Mouse (Mus musculus) T-cell, adult 2 months (primary cell): ENCODE results near the gene Creb3l1.

Experiments used
- DNase-seq: peaks from one replicate; pipeline ENCODE4 v3.0.0; 2022; ENCODE audit warnings: low spot score

The Creb3l1 gene

DNA sequence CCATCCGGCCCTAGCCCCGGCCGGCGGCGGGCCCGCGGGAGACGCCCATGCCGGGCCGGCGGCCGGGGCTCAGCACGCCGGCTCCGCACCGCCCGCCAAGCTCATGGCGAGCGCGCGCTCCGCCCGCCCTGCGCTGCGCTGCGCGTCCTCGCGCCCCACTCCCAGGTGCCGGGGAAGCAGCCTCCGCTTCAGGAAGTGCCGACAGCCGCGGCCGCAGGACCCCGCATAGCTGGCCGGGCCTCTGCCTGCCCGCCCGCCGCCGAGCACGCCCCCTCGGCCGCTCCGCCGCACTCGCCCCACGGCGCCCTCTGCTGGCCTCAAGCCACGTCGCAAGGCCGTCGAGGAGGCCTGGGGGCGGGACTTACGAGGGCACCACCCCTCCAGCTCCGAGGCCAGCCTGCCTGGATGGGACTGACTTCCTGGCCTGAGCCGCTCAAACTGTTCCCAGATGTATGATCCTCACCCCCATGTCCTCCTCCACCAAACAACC, 60.8 kb downstream of the Creb3l1 start:
- peak; percentile 97 for DNase-seq

- DNase-seq = peak; percentile 38
These were observed 61.4 kb downstream of the Creb3l1 start for GRCm38 (mm10) chr2:91962864-91963401.

DNA sequence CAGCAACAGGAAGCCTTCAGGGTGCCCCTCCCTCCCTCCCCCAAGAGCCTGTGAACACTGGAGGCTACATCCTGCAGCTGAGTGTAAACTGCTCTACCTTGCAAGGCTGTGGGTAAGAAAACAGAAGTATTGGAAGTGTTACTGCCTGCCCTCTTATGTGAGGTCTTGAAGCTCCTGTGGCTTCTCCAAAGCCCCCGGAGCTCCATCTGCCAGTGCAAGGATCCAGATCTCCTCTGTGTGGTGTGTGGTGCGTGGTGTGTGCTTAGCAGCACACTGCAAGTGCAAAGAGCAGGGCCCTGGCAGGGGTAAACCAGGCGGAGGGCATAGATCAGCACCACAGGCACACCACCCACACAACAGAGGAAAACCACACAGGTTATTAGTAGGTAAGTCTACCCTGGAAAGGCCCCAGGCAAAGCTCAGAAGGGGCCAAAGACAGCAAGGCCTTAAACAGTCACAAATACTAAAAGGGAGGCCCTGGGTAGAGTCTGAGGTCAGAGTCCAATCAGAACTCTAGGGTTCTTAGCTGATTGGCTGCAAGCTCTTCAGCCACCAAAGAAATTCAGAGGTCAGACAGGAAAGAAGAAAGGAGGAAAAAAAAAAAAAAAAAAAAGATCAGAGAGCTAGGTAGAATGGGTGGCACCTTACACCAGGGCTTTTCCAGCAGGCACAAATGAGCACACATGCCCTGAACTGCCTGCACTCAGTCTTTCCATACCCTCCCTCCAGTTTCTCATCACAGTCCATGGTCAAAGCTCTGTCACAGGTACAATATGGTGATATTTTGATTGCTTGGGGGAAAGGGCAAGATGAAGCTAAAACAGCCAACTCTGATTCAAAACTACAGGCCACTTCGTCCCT, 62.2 kb downstream of the Creb3l1 start:
- DNase-seq = peak; percentile 55

GRCm38 (mm10) chr2:91960459-91960858, 63.8 kb downstream of the Creb3l1 start:
- DNase-seq = no peak

- no peak for DNase-seq
These were observed 64.5 kb downstream of the Creb3l1 start for GRCm38 (mm10) chr2:91959544-91960410.

DNA sequence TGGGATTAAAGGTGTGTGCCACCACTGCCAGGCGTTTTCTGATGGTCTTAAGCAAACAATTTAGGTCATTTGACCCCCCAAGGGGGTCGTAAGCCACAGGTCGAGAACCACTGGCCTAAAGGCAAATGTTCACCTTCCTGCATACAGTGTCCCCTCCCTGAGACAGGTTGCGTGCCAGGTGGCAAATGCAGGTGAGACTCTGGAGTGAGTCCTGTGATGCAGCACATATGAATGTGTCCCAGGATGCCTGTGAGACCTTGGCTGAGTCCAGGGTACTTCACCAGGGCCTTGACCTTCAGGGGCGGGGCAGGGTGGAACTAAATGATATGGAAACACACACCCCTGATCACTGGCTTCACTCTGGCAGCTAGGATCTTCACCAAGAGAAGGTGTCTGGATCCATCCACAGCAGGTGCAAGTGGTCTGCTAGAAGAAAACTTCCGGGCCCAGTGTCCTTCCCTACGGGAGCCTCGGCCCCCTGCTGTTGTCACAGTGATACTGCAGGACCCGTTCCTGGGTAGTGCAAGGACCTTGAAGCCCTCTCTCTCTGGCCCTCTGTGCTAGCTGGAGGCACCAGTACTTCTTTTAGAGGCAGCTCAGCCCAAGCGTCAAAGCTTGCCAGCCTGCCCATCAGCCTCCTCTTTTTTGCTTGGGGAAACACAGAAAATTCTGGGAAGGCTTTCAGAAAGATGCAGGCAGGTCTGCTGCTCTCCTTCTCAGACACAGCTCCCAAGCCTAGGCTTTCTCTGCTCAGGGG, 65.4 kb downstream of the Creb3l1 start:
- DNase-seq = peak; percentile 50

DNA sequence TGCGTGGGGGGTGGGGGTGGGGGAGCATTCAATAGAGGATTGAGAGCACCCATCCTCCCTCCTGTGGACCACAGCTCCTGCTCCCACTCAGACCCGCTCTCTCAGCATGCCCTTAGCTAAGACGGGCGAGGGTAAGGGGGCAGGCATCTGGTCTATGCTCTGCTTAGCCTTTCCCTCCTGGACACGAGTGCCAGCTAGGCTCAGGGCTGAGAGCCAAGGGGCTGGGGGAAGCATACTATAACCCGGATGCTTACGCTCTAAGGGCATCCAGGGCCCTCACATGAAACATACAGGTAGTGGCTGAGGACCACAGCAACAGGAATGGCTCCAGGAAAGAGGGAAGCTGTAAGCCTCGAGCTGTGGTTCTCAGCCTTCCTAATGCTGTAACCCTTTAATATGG, 66.3 kb downstream of the Creb3l1 start:
- no peak for DNase-seq

DNA sequence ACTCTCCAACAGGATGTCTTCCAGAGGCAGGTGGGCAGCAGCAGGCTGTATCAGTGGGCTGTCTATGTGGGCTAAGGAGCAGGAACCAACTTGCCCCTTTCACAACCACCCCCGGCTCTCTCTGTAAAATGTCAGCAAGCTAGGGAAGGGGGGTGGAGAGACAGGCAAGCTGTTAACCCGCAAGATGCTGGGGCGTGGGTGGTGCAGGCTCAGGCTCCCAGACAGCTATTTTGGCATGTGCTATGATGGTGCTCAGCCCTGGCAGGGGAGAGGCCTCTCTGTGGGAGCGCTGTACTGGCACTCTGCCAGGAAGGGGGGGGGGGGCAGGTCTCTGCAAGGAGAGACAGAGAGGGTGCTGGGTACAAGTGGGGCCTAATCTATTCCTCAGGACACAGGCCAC, 67.2 kb downstream of the Creb3l1 start:
- peak; percentile 70 for DNase-seq

DNA sequence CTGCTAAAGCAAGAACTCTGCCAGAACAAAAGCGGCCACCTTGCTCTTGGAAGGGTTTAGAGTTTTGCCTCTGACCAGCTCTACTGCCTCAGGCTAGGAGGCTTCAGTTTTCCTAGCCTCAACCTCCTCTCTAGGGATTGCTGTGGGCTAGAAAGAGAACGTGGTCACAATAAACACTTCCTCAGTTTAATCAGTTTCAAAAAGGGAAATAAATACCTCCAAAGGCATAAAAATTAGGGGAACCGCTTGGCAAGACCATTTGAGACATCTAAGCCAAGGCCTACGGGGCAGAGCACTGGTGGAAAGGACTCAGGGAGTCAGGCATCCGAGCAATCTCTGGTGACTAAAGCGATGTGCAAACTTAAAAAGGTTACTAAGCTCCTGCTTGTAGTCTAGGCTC, 68.4 kb downstream of the Creb3l1 start:
- DNase-seq = no peak

- DNase-seq = no peak
These were observed 69.1 kb downstream of the Creb3l1 start for GRCm38 (mm10) chr2:91955121-91955591.

- no peak for DNase-seq
These were observed 70.5 kb downstream of the Creb3l1 start for GRCm38 (mm10) chr2:91953825-91954224.

- peak; percentile 65 for DNase-seq
These were observed 73.8 kb downstream of the Creb3l1 start for GRCm38 (mm10) chr2:91950275-91951085.

GRCm38 (mm10) chr2:91949411-91950274, 74.7 kb downstream of the Creb3l1 start:
- no peak for DNase-seq

- no peak for DNase-seq
These were observed 75.5 kb downstream of the Creb3l1 start for GRCm38 (mm10) chr2:91948792-91949241.

GRCm38 (mm10) chr2:91948151-91948509, 76.2 kb downstream of the Creb3l1 start:
- no peak for DNase-seq

DNA sequence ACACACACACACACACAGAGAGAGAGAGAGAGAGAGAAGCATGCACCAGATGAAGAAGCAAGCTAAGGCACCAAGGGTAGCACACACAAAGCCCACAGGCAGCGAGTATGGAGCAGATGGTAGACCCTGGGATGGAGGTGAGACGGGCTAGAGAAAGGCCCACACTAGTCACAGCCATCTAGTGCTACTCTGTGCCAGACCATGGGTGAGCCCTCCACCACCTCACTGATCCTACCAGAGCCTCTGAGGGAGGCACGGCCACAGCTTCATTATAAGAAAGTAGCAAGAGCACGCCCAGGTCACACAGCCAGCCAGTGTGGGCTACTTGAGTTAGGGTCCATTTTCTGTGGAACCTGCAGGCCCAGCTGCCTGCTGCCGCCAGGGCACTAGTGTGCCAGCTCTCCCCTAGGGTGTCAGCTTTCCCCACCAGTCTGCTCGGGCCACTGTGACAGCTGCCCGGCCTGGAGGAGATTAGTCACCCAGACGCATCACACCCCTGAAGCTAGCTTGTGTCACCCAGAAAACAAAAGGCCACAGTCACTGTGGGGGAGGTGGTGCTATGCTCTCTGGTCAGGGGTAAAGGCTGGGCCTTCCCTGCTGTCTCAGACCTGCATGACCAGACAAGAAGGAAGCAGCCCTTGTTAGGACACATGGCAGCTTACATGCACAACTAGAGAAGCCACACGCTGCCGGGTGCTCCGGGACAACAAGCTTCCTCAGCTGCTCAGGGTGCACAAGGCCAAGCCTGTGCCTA, 76.7 kb downstream of the Creb3l1 start:
- no peak for DNase-seq

GRCm38 (mm10) chr2:91946836-91947235, 77.5 kb downstream of the Creb3l1 start:
- no peak for DNase-seq

DNA sequence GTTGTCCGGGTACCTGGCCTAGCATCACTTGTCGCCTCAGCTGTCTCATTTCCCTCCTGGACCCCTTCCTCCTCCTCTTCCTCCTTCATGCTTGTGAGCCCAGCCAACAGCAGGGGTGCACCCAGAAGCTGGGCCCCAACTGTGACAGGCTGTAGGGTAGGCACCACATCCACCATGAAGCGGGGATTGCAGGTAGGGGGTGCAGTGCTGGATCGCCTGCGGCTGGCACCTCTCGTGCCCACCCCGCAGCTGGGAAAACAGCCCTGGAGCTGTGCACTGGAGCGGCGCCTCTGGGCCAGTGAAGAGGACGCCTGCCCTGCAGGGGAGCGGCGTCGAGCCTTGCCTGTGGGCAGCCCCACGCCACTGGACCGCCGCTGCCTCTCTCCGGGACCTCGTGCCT, 78.8 kb downstream of the Creb3l1 start, which contains the start of gene Gm9821:
Gene Gm9821 (plus strand): TSS at position 221 of the 400 bp plus-strand sequence.
- DNase-seq = no peak
